Mouse (Mus musculus): Measurements from ENCODE around the gene Sergef. TPM values are rescaled to one million over a fixed set of nuclear protein-coding genes. Genes with fewer than 3 reads are reported as not detected.

Sergef gene
- polyA plus RNA-seq, 1 experiment: 8.6 TPM

GRCm38 (mm10) chr7:46484223-46484622 is 155.4 kb downstream of the Sergef start:
- TF ChIP-seq FOSL1 (IDR thresholded peaks at IDR 0.05; ENCODE audit: insufficient read depth, low read length, poor library complexity, severe bottlenecking) (no peak), USF1 (IDR thresholded peaks at IDR 0.05; ENCODE audit: low read depth) (no peak), MYOD1 (IDR thresholded peaks at IDR 0.05; ENCODE audit: control insufficient read depth, insufficient read length, low read depth) (no peak), CTCF (IDR thresholded peaks at IDR 0.05; ENCODE audit: control insufficient read depth, insufficient read depth, insufficient read length) (no peak), MYOG (IDR thresholded peaks at IDR 0.05; ENCODE audit: control insufficient read depth, extremely low read depth, insufficient read length) (no peak), MAX (IDR thresholded peaks at IDR 0.05) (no peak), CEBPB (IDR thresholded peaks at IDR 0.05; ENCODE audit: low read depth) (no peak)
- Histone ChIP-seq H3K79me3 (ENCODE audit: low read depth) (no peaks in the 10 kb centered on the region), H3K27me3 (ENCODE audit: control insufficient read depth, insufficient read depth, insufficient read length) (peaks cover 10% of the 10 kb centered on the region), H3ac (ENCODE audit: control insufficient read depth, insufficient read length, low read depth) (no peak overlapping the region), H3K36me3 (ENCODE audit: control insufficient read depth, insufficient read depth) (no peaks in the 10 kb centered on the region), H3K4me3 (ENCODE audit: insufficient read depth, poor library complexity, severe bottlenecking) (no peak overlapping the region), H3K79me2 (ENCODE audit: control insufficient read depth, insufficient read depth) (no peaks in the 10 kb centered on the region)

- Histone ChIP-seq H3K4me3 (ENCODE audit: insufficient read depth, poor library complexity, severe bottlenecking) (no peak overlapping the region), H3K36me3 (ENCODE audit: control insufficient read depth, insufficient read depth) (no peaks in the 10 kb centered on the region), H3ac (ENCODE audit: control insufficient read depth, insufficient read length, low read depth) (no peak overlapping the region), H3K79me2 (ENCODE audit: control insufficient read depth, insufficient read depth) (no peaks in the 10 kb centered on the region), H3K27me3 (ENCODE audit: control insufficient read depth, insufficient read depth, insufficient read length) (peaks cover 10% of the 10 kb centered on the region), H3K79me3 (ENCODE audit: low read depth) (no peaks in the 10 kb centered on the region)
- TF ChIP-seq FOSL1 (IDR thresholded peaks at IDR 0.05; ENCODE audit: insufficient read depth, low read length, poor library complexity, severe bottlenecking) (no peak), MAX (IDR thresholded peaks at IDR 0.05) (no peak), CEBPB (IDR thresholded peaks at IDR 0.05; ENCODE audit: low read depth) (no peak), CTCF (IDR thresholded peaks at IDR 0.05; ENCODE audit: control insufficient read depth, insufficient read depth, insufficient read length) (no peak), MYOG (IDR thresholded peaks at IDR 0.05; ENCODE audit: control insufficient read depth, extremely low read depth, insufficient read length) (no peak), USF1 (IDR thresholded peaks at IDR 0.05; ENCODE audit: low read depth) (no peak)
These were observed 156.6 kb downstream of the Sergef start for GRCm38 (mm10) chr7:46483050-46483449.

GRCm38 (mm10) chr7:46482099-46482531 is 157.5 kb downstream of the Sergef start:
- Histone ChIP-seq H3K79me2 (ENCODE audit: control insufficient read depth, insufficient read depth) (no peaks in the 10 kb centered on the region), H3ac (ENCODE audit: control insufficient read depth, insufficient read length, low read depth) (no peak overlapping the region), H3K27me3 (ENCODE audit: control insufficient read depth, insufficient read depth, insufficient read length) (peaks cover 10% of the 10 kb centered on the region), H3K4me3 (ENCODE audit: insufficient read depth, poor library complexity, severe bottlenecking) (no peak overlapping the region), H3K79me3 (ENCODE audit: low read depth) (no peaks in the 10 kb centered on the region), H3K36me3 (ENCODE audit: control insufficient read depth, insufficient read depth) (no peaks in the 10 kb centered on the region)
- no peak for TF ChIP-seq MYOD1 (IDR thresholded peaks at IDR 0.05; ENCODE audit: control insufficient read depth, insufficient read length, low read depth)
- TF ChIP-seq FOSL1 (IDR thresholded peaks at IDR 0.05; ENCODE audit: insufficient read depth, low read length, poor library complexity, severe bottlenecking): no peak

GRCm38 (mm10) chr7:46479793-46480192 is 159.8 kb downstream of the Sergef start:
- TF ChIP-seq FOSL1 (IDR thresholded peaks at IDR 0.05; ENCODE audit: insufficient read depth, low read length, poor library complexity, severe bottlenecking) (no peak), MYOG (IDR thresholded peaks at IDR 0.05; ENCODE audit: control insufficient read depth, extremely low read depth, insufficient read length) (no peak), MAX (IDR thresholded peaks at IDR 0.05) (no peak), USF1 (IDR thresholded peaks at IDR 0.05; ENCODE audit: low read depth) (no peak)
- Histone ChIP-seq H3ac (ENCODE audit: control insufficient read depth, insufficient read length, low read depth) (no peak overlapping the region), H3K79me3 (ENCODE audit: low read depth) (no peaks in the 10 kb centered on the region)

GRCm38 (mm10) chr7:46477456-46477855 is 162.2 kb downstream of the Sergef start:
- Histone ChIP-seq H3K4me3 (ENCODE audit: insufficient read depth, poor library complexity, severe bottlenecking) (no peak overlapping the region), H3K79me3 (ENCODE audit: low read depth) (no peaks in the 10 kb centered on the region), H3K79me2 (ENCODE audit: control insufficient read depth, insufficient read depth) (no peaks in the 10 kb centered on the region), H3ac (ENCODE audit: control insufficient read depth, insufficient read length, low read depth) (no peak overlapping the region), H3K27me3 (ENCODE audit: control insufficient read depth, insufficient read depth, insufficient read length) (no peaks in the 10 kb centered on the region), H3K36me3 (ENCODE audit: control insufficient read depth, insufficient read depth) (no peaks in the 10 kb centered on the region)
- no peak for TF ChIP-seq MAX (IDR thresholded peaks at IDR 0.05)
- no peak for TF ChIP-seq CEBPB (IDR thresholded peaks at IDR 0.05; ENCODE audit: low read depth)
- TF ChIP-seq MYOG (IDR thresholded peaks at IDR 0.05; ENCODE audit: control insufficient read depth, extremely low read depth, insufficient read length): no peak
- no peak for TF ChIP-seq FOSL1 (IDR thresholded peaks at IDR 0.05; ENCODE audit: insufficient read depth, low read length, poor library complexity, severe bottlenecking)
- TF ChIP-seq USF1 (IDR thresholded peaks at IDR 0.05; ENCODE audit: low read depth): no peak
- no peak for TF ChIP-seq CTCF (IDR thresholded peaks at IDR 0.05; ENCODE audit: control insufficient read depth, insufficient read depth, insufficient read length)
- TF ChIP-seq MYOD1 (IDR thresholded peaks at IDR 0.05; ENCODE audit: control insufficient read depth, insufficient read length, low read depth): no peak

More at GRCm38 (mm10) chr7:46479793-46480192, 159.8 kb downstream of the Sergef start:
- H3K4me3 ChIP-seq (ENCODE audit: insufficient read depth, poor library complexity, severe bottlenecking): no peak overlapping the region
- no peaks in the 10 kb centered on the region for H3K36me3 ChIP-seq (ENCODE audit: control insufficient read depth, insufficient read depth)
- H3K27me3 ChIP-seq (ENCODE audit: control insufficient read depth, insufficient read depth, insufficient read length): peaks cover 5% of the 10 kb centered on the region
- H3K79me2 ChIP-seq (ENCODE audit: control insufficient read depth, insufficient read depth): no peaks in the 10 kb centered on the region

GRCm38 (mm10) chr7:46475464-46475863 is 164.1 kb downstream of the Sergef start:
- Histone ChIP-seq H3ac (ENCODE audit: control insufficient read depth, insufficient read length, low read depth) (no peak overlapping the region), H3K36me3 (ENCODE audit: control insufficient read depth, insufficient read depth) (no peaks in the 10 kb centered on the region), H3K27me3 (ENCODE audit: control insufficient read depth, insufficient read depth, insufficient read length) (no peaks in the 10 kb centered on the region), H3K79me3 (ENCODE audit: low read depth) (no peaks in the 10 kb centered on the region), H3K79me2 (ENCODE audit: control insufficient read depth, insufficient read depth) (no peaks in the 10 kb centered on the region), H3K4me3 (ENCODE audit: insufficient read depth, poor library complexity, severe bottlenecking) (no peak overlapping the region)
- TF ChIP-seq MYOG (IDR thresholded peaks at IDR 0.05; ENCODE audit: control insufficient read depth, extremely low read depth, insufficient read length): no peak

Measured in C2C12 (cell line).